Mouse (Mus musculus) bone marrow, adult 2 months (tissue): ENCODE measurements around the gene Lypd5. TPM values are rescaled to one million over a fixed set of nuclear protein-coding genes. Genes with fewer than 3 reads are reported as not detected.

Experiments
- H3K27ac ChIP-seq: fragments of 200-500 bp; 2 replicates; pipeline ENCODE4 v1.5.1; 2012; ENCODE audit warnings: low read depth, mild to moderate bottlenecking, control low read depth, inconsistent platforms, low read length; ENCODE audit not compliant: control insufficient read depth, poor library complexity, insufficient read depth
- H3K4me1 ChIP-seq: fragments of 200-500 bp; 2 replicates; pipeline ENCODE4 v1.6.1; 2011; ENCODE audit warnings: low read length; ENCODE audit not compliant: control insufficient read depth, insufficient read depth
- H3K4me3 ChIP-seq: fragments of 200-500 bp; replicated peaks from 2 replicates; pipeline ENCODE3; 2011; ENCODE audit warnings: mild to moderate bottlenecking, low read depth, low read length, control low read depth; ENCODE audit not compliant: control insufficient read depth
- CTCF ChIP-seq: fragments of 200-500 bp; IDR thresholded peaks from 2 replicates; pipeline ENCODE4 v1.5.1; 2011; ENCODE audit warnings: low read length, control low read depth; ENCODE audit not compliant: control insufficient read depth, insufficient read depth
- POLR2A ChIP-seq: fragments of 200-500 bp; IDR thresholded peaks from 2 replicates; pipeline ENCODE4 v1.6.1; 2011; ENCODE audit warnings: low read depth, mild to moderate bottlenecking, control low read depth, low read length, borderline replicate concordance; ENCODE audit not compliant: control insufficient read depth
- WGBS: fragments of 180-500 bp; shearing (Covaris S2); methylation state at CpG from one replicate; pipeline ENCODE4 v1.1.7; 2018; 5-methylcytosine and 5-hydroxymethylcytosine counted together
- polyA plus RNA-seq: library from polyadenylated mRNA; stranded (reverse); fragments of >200 nt; gene quantifications from 2 replicates; pipeline ENCODE4 v1.2.4, GENCODE M21; 2011; ENCODE audit warnings: low replicate concordance; ENCODE audit not compliant: missing spikeins, insufficient read depth, insufficient read length

Lypd5 gene
- polyA plus RNA-seq, 1 experiment, result not detected

- H3K27ac ChIP-seq, result no peak overlapping the region
- no peak for TF ChIP-seq CTCF
- no peak for TF ChIP-seq POLR2A
Measured at GRCm38 (mm10) chr7:24365258-24366014, 16.4 kb downstream of the Lypd5 start.

GRCm38 (mm10) chr7:24366716-24367632 lies 18.0 kb downstream of the Lypd5 start:
- H3K4me3 ChIP-seq, result no peak overlapping the region
- H3K4me1 ChIP-seq, result peaks cover 11% of the 10 kb centered on the region; the same call in 1 of the 2 replicates
- WGBS, result 65% methylated on average over 15 of the region's 15 CpGs
- TF ChIP-seq POLR2A (no peak), CTCF (no peak)
- H3K27ac ChIP-seq, result peak overlapping the region; percentile 31; the same call in 1 of the 2 replicates

More at GRCm38 (mm10) chr7:24365258-24366014, 16.4 kb downstream of the Lypd5 start:
- H3K4me1 ChIP-seq, result peaks cover 11% of the 10 kb centered on the region; the same call in 1 of the 2 replicates
- 62% methylated on average over 5 of the region's 5 CpGs for WGBS
- no peak overlapping the region for H3K4me3 ChIP-seq

- H3K27ac ChIP-seq, result no peak overlapping the region
- peaks cover 12% of the 10 kb centered on the region for H3K4me1 ChIP-seq
- TF ChIP-seq CTCF (no peak), POLR2A (no peak)
- H3K4me3 ChIP-seq, result no peak overlapping the region
- 29% methylated on average over 4 of the region's 4 CpGs for WGBS
Measured at GRCm38 (mm10) chr7:24368226-24368625, 19.2 kb downstream of the Lypd5 start.

GRCm38 (mm10) chr7:24368946-24369345 lies 19.9 kb downstream of the Lypd5 start:
- peaks cover 15% of the 10 kb centered on the region for H3K4me1 ChIP-seq
- no peak for TF ChIP-seq CTCF
- TF ChIP-seq POLR2A, result no peak
- WGBS, result 78% methylated on average over 7 of the region's 7 CpGs
- H3K27ac ChIP-seq, result no peak overlapping the region; the same call in 1 of the 2 replicates
- H3K4me3 ChIP-seq, result no peak overlapping the region

GRCm38 (mm10) chr7:24369731-24370541 lies 20.9 kb downstream of the Lypd5 start, which contains the start of gene Kcnn4:
Gene Kcnn4, plus strand, starts transcription at chr7:24370263.
- peak within 1 kb of the TSS; percentile 88 for H3K27ac ChIP-seq
- 2% methylated on average over 23 of the region's 23 CpGs for WGBS
- H3K4me3 ChIP-seq, result peak within 1 kb of the TSS; percentile 89
- TF ChIP-seq CTCF (no peak), POLR2A (peak; percentile 94)
- peaks cover 17% of the 10 kb centered on the region for H3K4me1 ChIP-seq

- WGBS, result 11% methylated on average over 6 of the region's 7 CpGs
- Histone ChIP-seq H3K27ac (peak overlapping the region; percentile 88), H3K4me3 (peak overlapping the region; percentile 73), H3K4me1 (peaks cover 17% of the 10 kb centered on the region)
- peak; percentile 65 for TF ChIP-seq POLR2A
- TF ChIP-seq CTCF, result no peak
Measured at GRCm38 (mm10) chr7:24371012-24371808, 22.2 kb downstream of the Lypd5 start.

GRCm38 (mm10) chr7:24371809-24372145 lies 22.8 kb downstream of the Lypd5 start:
- Histone ChIP-seq H3K4me3 (peak overlapping the region; percentile 73), H3K4me1 (peaks cover 17% of the 10 kb centered on the region), H3K27ac (peak overlapping the region; percentile 88)
- no peak for TF ChIP-seq POLR2A
- no peak for TF ChIP-seq CTCF
- WGBS, result 22% methylated on average over 3 of the region's 3 CpGs
